Mouse (Mus musculus) splenic B cell, adult 2 months (primary cell): ENCODE measurements around the gene Ncoa5.

Source experiments
- DNase-seq: peaks from one replicate; pipeline ENCODE4 v3.0.0-alpha.2; 2011; ENCODE audit warnings: low read depth, low spot score
- H3K27me3 ChIP-seq: 2 replicates; pipeline ENCODE4 v1.6.1; 2012; ENCODE audit warnings: mild to moderate bottlenecking, low read length, moderate library complexity, mixed read lengths; ENCODE audit not compliant: control insufficient read depth, poor library complexity, insufficient read depth, severe bottlenecking
- H3K36me3 ChIP-seq: 2 replicates; pipeline ENCODE4 v1.6.1; 2012; ENCODE audit warnings: mild to moderate bottlenecking, low read length, moderate library complexity, mixed read lengths; ENCODE audit not compliant: control insufficient read depth, poor library complexity, insufficient read depth, severe bottlenecking

Ncoa5 gene

DNA sequence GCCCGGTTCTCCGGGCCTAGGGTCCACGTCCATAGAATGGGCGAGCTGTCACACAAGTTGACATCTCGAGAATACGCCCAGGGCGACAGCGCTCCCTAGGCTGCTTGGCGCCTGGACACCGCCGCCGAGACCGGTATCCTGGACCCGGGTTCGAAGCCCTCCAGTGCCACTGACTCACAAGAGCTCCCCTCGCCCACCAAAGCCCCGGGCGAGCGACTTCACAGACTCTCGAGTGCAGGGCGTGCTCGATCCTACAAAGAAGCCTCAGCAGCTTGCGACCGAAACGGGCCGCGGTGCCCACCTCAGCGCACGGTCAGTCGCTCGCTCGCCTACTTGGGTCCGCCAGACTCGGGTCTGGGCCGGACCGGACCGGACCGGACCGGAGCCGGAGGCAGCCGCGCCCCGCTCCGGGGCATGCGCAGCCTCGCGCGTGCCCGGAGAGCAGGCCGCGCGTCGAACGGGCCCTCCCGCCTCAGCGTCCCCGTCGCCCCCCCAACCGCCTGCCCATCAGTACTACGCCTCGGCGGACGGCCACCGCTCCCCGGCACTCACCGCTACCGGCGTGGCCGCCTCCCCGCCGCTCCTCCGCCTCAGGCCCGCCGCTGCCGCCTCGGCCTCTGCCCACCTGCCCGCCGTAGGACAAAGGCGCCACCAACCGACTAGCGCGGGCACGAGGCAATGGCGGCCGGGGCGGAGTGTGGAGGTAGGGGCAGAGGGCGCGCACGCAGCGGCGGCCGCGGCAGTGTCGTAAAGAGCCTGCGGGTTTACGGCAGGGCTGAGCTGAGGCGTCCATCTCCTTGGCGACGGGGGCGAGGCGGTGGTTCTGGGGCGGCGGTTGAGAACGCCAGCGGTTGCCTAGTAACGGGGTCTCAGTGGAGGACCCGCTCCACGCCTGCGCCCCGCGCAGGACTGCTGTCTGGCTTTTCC, at the start of gene Ncoa5:
TSS of gene Ncoa5 (minus strand) at position 737 of the 927 bp plus-strand sequence.
- no peaks in the 10 kb centered on the region for H3K36me3 ChIP-seq
- DNase-seq: peak; percentile 96
- H3K27me3 ChIP-seq: no peaks in the 10 kb centered on the region

DNA sequence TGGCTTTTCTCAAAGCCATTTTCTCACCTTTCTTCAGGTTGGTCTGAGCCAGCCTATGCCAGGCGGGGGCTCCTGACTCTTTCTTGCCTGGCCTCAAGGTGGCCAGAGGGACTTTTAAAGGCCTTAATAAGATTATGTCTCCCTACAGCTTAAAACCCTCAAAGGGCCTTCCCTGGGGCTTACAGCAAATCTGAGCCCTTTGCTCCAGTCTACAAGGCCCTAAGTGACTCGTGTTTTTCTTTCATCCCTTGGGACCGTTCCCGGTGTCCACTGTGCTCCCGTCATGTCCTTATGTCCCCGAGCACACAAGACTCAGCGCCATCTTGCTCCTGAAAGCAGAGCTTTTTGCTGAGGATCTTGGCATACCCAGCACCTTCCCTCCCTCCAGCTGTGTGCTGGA, 46.6 kb upstream of the Ncoa5 start:
- Histone ChIP-seq H3K27me3 (0 out of 2 replicates have a peak, but pooled peaks cover 2% of the 10 kb centered on the region), H3K36me3 (no peaks in the 10 kb centered on the region)
- no peak for DNase-seq

DNA sequence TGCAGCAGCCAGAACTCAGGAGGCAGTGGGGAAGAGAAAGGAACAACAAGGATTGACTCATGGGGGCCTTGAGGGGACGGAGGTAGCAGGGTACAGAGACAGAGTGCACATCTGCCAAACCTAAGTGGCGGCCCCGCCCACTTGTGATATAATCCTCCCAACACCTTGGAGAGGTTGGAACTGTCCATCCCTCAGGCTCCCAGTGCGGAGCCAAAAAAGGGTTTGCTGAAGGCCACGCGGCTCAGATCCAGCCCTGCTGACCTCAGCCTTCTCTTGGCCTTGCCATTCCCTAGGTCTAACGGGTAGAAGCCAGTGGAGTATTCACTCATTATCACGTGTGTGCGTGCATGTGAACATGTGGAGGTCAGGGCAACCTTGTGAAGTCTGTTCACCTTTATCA, 46.0 kb upstream of the Ncoa5 start:
- Histone ChIP-seq H3K27me3 (0 out of 2 replicates have a peak, but pooled peaks cover 2% of the 10 kb centered on the region), H3K36me3 (no peaks in the 10 kb centered on the region)
- no peak for DNase-seq

DNA sequence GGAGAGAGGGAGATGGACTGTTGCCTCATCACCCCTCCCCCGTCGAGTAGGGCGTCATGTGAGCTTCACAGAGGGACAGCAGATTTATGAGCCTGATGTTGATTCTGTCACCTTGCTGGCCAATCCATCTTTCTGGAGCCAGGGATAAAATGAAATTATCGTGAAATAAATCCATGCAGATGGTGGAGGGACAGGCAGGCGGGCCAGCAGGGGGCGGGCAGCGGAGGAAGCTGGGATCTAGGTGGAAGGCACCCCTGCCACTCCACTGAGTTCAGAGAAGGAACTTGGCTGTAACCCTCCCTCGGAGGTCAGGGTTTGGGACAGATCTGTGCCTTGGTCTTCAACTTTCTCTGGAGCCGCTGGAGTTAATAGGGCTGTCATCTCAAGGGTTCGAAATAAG, 43.9 kb upstream of the Ncoa5 start:
- DNase-seq: no peak
- Histone ChIP-seq H3K27me3 (0 out of 2 replicates have a peak, but pooled peaks cover 2% of the 10 kb centered on the region), H3K36me3 (no peaks in the 10 kb centered on the region)

DNA sequence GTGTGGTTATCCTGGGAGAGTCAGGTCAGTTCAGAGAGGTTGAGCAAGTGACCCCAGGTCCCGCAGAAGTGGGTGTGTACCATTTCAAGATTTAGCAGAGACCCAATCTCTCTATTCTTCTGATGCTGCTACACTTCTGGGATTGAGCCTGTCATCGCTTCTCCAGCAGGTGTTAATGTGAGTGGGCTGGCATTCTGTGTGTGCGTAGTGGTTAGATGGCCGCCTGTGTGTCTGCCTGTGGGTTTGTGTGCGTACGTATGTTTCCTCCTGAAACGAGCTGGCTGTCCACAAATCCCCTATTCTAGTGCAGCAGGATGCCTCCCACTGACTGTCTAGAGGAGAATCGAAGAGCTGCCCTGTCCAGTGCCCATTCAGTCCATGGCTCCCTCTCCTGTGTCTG, 43.4 kb upstream of the Ncoa5 start:
- Histone ChIP-seq H3K27me3 (0 out of 2 replicates have a peak, but pooled peaks cover 2% of the 10 kb centered on the region), H3K36me3 (no peaks in the 10 kb centered on the region)
- DNase-seq: no peak

DNA sequence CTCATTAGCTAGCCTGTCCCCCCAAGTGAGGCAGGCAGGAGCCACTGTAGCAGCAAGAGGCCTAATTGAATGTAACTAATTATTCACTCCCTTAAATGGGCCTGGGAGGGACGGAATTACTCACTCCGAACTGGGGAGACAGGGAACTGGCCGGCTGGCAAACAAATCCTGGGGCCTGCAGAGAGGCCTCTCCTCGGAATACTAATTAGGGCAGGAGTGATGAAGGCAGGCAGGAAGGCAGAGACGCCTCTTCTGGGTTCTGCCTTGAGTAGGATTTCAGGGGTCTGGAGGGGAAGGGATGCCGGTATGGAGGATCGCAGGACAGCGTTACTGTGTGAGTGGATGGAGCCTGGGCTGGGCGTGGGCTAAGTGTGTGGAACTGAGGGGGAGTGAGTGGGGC, 42.4 kb upstream of the Ncoa5 start:
- DNase-seq: no peak
- Histone ChIP-seq H3K36me3 (no peaks in the 10 kb centered on the region), H3K27me3 (0 out of 2 replicates have a peak, but pooled peaks cover 2% of the 10 kb centered on the region)

DNA sequence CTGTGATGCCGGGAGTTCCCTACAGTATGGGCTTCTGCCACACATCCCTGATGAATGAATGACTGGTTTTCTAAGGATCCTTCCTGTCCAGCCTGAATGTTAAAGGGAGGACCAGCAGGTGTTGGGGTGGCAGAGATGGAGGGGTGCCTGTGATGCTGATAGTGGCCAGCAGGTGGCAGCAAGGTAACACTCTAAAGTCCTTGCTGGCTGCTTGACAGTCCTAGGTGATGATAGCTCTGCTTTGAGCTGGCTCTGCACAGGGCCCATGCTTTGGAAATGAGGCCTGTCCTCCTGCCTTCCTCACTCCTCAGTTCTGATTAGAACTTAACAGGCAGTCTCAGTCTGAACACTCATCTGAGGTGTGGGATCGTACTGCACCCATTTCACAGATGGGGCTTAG, 40.3 kb upstream of the Ncoa5 start:
- Histone ChIP-seq H3K36me3 (no peaks in the 10 kb centered on the region), H3K27me3 (0 out of 2 replicates have a peak, but pooled peaks cover 2% of the 10 kb centered on the region)
- peak; percentile 88 for DNase-seq

DNA sequence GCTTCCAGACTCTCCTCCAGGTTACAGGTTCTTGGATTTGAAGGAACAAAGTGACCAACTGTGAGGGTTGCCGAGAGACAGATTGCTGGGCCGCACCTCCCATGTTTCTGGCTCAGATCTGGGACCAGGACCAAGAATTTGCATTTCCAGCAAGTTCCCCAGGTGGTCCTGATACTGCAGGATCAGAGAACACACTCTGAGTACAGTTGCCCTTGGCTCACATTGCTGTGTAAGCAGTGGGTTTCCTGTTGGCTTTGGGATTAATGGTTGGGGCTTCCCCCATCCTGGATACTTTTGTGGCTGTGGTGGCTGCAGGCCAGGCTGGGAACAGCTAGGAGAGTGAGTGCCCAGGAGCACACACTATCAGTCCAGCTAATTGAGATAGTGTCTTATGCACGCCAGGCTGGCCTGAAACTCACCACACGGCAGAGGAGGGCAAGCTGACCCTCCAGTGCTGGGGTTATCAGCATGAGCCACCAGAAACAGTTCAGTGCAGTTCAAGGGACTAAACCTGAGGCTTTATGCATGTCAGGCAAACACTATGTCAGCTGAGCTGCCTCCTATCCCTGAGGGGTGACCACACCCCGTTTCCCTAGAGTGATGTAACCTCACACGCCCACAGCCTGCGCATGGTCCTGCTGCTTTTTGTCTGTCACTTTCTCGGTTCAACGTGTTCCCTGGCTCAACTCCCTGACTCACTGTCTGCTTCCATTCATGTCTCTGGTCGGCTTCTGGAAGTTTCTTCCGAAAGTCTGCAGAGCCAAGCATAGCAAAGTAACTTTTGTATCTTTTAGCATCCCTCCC, 39.6 kb upstream of the Ncoa5 start:
- Histone ChIP-seq H3K36me3 (peaks cover 4% of the 10 kb centered on the region), H3K27me3 (0 out of 2 replicates have a peak, but pooled peaks cover 2% of the 10 kb centered on the region)
- DNase-seq: peak; percentile 38

DNA sequence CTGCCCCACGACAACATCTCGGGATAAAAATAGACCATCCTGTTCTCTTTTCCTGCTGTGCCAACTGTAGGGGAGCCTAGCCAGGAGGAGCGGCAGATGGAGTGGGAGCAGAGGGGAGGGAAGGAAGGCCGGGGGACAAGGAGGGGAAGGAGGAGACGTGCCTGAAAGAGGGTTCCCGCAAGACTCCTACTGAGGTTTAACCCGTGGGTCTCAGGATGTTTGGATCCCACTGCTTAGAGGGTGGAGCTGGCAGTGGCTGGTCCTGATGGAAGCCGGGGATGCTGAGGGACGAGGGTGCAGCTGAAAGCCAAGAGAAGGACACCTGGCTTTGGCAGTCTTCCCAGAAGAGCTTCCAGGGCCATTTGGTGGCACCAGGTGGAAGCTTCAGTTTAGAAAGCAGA, 38.7 kb upstream of the Ncoa5 start:
- Histone ChIP-seq H3K27me3 (no peaks in the 10 kb centered on the region), H3K36me3 (peaks cover 4% of the 10 kb centered on the region)
- DNase-seq: no peak

DNA sequence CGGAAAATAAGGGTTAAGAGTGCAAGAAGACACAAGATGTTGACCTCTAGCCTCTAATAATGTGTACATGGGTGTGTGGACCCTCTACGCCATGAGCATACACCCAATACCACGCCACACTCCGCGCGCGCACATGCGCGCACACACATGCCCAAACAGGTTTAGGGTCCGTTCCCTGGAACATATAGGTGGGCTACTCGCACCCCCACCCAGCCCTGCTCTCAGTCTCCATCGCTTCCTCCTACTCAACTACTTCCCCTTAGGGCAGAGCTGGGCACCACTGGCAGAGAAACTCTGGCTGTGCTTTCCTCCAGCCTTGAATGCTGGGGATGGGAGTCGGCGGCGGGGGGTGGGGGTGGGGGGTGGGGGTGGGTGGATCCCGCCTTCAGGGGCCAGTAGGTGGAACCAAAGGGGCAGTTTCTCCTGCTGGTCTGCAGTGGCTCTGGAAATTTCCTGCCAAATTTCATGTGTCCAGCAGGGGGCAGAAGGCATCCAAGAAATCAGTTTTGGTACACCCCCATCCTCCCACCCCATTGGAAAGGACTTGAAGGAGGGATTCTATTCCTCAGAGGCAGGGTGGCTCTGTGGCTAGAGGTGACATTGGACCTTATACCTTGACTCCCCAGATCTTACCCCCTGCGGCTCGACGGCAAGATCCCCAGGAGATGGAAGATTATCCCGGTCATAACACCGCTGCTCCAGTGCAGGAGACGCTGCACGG, 35.6 kb upstream of the Ncoa5 start:
- H3K27me3 ChIP-seq: no peaks in the 10 kb centered on the region
- peaks cover 20% of the 10 kb centered on the region for H3K36me3 ChIP-seq
- DNase-seq: peak; percentile 69

DNA sequence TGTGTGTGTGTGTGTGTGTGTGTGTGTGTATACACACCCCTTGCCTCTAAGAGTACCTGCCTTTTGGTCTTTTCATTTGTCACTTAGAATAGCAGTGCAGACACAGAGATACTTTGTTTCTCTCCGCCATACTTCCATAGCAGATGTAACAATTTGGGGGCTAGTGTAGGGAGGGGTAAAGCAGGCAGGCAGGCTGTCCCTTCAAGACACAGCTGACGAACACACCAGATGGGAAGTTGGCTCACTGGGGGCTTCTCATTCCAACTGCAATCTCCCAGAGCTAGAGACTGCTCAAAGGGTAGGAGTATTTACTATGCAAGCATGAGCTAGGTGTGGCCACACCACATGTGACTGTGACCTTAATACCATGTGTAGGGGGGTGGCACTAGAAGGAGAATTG, 34.1 kb upstream of the Ncoa5 start:
- Histone ChIP-seq H3K36me3 (peaks cover 22% of the 10 kb centered on the region), H3K27me3 (no peaks in the 10 kb centered on the region)
- DNase-seq: no peak

DNA sequence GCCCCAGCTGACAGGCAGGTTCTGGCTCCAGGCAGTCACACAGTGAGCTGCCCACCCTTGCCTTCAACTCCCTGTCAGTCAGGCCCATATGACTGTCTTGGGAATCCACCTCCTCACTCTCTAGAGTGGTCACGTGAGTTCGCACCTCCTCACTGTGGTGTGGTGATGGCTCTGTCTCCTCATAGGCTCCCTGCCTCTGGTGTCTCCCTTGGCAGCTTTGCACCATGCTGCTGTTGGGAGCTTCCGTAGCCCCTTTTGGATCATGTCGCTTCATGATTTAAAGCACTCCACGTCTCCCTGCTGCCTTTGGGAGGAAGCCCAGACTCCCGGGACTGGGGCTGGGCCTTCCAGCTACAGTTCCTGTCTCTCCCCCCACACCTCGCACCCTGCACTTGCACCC, 29.8 kb upstream of the Ncoa5 start:
- Histone ChIP-seq H3K27me3 (no peaks in the 10 kb centered on the region), H3K36me3 (peaks cover 25% of the 10 kb centered on the region)
- no peak for DNase-seq

DNA sequence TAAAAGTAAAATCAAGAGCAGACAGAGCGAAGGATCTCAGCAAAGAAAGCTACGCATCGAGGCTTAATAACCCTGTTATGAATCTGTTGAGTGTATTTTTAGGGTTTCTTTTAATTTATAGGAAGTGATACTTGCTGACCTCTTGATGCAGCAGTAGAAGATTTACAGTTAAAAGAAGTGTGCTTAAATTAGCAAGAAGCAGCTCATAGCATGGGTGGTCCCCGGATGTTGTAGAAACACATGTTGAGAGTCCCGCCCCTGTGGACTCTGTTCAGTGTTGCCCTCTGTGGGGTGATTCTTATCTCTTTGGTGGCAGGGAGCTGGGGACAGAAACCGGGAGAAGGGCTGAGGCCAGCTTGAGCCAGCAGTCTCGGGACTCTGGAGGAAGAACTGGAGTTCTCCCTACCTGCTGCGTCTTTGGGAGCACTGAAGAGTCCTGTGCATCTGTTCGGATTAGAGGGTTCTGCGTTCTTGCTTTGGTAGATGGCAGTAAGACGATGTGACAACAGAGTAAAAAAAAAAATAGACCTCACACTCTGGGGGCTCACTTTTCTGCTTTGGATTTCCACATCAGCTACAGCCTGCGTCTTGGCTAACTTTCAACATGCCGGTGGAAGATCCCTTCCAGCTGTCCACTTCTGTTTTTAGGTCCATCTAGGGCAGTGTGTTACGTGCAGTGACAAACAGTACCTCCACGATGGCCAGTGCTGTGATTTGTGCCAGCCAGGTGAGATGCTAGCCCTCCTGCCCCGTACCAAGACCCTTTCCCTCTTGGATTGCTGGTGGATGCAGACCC, 27.2 kb upstream of the Ncoa5 start:
- peak; percentile 57 for DNase-seq
- Histone ChIP-seq H3K27me3 (no peaks in the 10 kb centered on the region), H3K36me3 (peaks cover 22% of the 10 kb centered on the region)

DNA sequence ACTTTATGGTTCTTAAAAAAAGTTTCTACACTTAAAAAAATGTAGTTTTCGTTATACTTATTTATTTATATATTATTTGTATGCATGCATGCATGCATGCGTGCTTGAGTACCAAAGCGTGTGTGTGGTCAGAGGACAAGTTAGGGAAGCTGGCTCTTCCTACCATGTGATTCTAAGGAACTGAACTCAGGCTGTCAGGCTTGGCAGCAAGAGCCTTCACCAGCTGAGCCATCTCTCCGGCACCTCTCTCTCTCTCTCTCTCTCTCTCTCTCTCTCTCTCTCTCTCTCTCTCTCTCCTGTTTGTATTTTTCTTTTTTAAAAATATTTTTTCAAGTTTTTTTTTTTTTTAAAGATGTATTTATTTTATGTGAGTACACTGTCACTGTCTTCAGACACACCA, 25.3 kb upstream of the Ncoa5 start:
- Histone ChIP-seq H3K27me3 (no peaks in the 10 kb centered on the region), H3K36me3 (peaks cover 9% of the 10 kb centered on the region)
- no peak for DNase-seq
